Mouse (Mus musculus): ENCODE measurements around the gene Bag1. TPM values are rescaled to one million over a fixed set of nuclear protein-coding genes. Genes with fewer than 3 reads are reported as not detected.

The Bag1 gene
- total RNA-seq, 2 experiments from 2014 or later, result 125 to 281 TPM

DNA sequence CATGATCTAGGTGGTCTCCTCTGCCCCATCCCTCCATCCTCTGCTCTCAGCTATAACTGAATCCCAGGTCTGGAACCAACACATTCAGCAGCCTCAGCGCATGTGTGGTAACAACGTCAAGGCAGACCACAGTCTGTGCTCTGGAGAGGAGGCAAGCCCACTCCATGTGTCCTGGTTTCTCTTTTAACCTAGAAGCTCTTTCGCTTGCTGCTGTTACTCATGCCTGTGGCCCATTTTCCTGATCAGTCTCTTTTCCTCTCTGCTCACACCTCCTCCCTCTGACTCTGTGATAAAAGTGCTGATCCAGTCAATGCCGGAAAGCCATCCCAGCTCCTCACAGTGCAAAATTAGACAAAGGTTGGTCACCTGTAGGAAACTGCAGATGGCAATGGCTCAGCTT, 58.1 kb downstream of the Bag1 start:
- no peak for ATAC-seq (ENCODE audit: poor library complexity, severe bottlenecking)

GRCm38 (mm10) chr4:40889252-40889651, 58.8 kb downstream of the Bag1 start:
- ATAC-seq (ENCODE audit: poor library complexity, severe bottlenecking), result no peak

- no peak for ATAC-seq (ENCODE audit: poor library complexity, severe bottlenecking)
Measured at GRCm38 (mm10) chr4:40888839-40889238, 59.3 kb downstream of the Bag1 start.

Other genes starting within 250 kb of the Bag1 start
- gene Aptx, start 245.1 kb downstream of the Bag1 start, total RNA-seq (2015), result 10.3 and 10.4 TPM in 2 replicates
- 10.3 and 13.7 TPM in 2 replicates for gene Aptx, start 245.1 kb downstream of the Bag1 start, total RNA-seq (2017)
- gene Dnaja1, start 226.1 kb downstream of the Bag1 start, total RNA-seq (2015), result 85.6 and 91.8 TPM in 2 replicates
- gene Dnaja1, start 226.1 kb downstream of the Bag1 start, total RNA-seq (2017), result 209 and 223 TPM in 2 replicates
- 56.4 and 66.7 TPM in 2 replicates for gene Smu1, start 190.4 kb downstream of the Bag1 start, total RNA-seq (2015)
- gene Smu1, start 190.4 kb downstream of the Bag1 start, total RNA-seq (2017), result 94.9 and 100 TPM in 2 replicates
- 75.4 and 79.4 TPM in 2 replicates for gene B4galt1, start 94.3 kb downstream of the Bag1 start, total RNA-seq (2015)
- 46.4 and 57.4 TPM in 2 replicates for gene B4galt1, start 94.3 kb downstream of the Bag1 start, total RNA-seq (2017)
- not detected in 2 replicates for gene Spink4, start 28.2 kb downstream of the Bag1 start, total RNA-seq (2015)
- gene Spink4, start 28.2 kb downstream of the Bag1 start, total RNA-seq (2017), result not detected in 2 replicates
- gene Chmp5, start 113 bp upstream of the Bag1 start, total RNA-seq (2015), result 94.5 and 109 TPM in 2 replicates
- gene Chmp5, start 113 bp upstream of the Bag1 start, total RNA-seq (2017), result 150 and 185 TPM in 2 replicates
- gene Nfx1, start 22.6 kb upstream of the Bag1 start, total RNA-seq (2015), result 26.8 and 29.5 TPM in 2 replicates
- gene Nfx1, start 22.6 kb upstream of the Bag1 start, total RNA-seq (2017), result 41.1 and 46.8 TPM in 2 replicates
- not detected in 2 replicates for gene Aqp7, start 99.8 kb upstream of the Bag1 start, total RNA-seq (2015)
- not detected in 2 replicates for gene Aqp7, start 99.8 kb upstream of the Bag1 start, total RNA-seq (2017)
- not detected in 2 replicates for gene Aqp3, start 149.9 kb upstream of the Bag1 start, total RNA-seq (2015)
- 0.07 and 0.45 TPM in 2 replicates for gene Aqp3, start 149.9 kb upstream of the Bag1 start, total RNA-seq (2017)
- 9.2 and 10.0 TPM in 2 replicates for gene Nol6, start 176.2 kb upstream of the Bag1 start, total RNA-seq (2015)
- gene Nol6, start 176.2 kb upstream of the Bag1 start, total RNA-seq (2017), result 8.2 and 13.4 TPM in 2 replicates
- gene Ube2r2, start 187.4 kb upstream of the Bag1 start, total RNA-seq (2015), result 145 and 156 TPM in 2 replicates
- 34.4 and 41.3 TPM in 2 replicates for gene Ube2r2, start 187.4 kb upstream of the Bag1 start, total RNA-seq (2017)